Mouse (Mus musculus) kidney, postnatal 4 days (tissue): ENCODE measurements around the gene Ferd3l.

Source experiments
- DNase-seq, 2 experiments: peaks; one replicate each; pipeline ENCODE4 v3.0.0; 2021; ENCODE audit warnings: mixed read lengths in 2 of 2

Gene Ferd3l

DNA sequence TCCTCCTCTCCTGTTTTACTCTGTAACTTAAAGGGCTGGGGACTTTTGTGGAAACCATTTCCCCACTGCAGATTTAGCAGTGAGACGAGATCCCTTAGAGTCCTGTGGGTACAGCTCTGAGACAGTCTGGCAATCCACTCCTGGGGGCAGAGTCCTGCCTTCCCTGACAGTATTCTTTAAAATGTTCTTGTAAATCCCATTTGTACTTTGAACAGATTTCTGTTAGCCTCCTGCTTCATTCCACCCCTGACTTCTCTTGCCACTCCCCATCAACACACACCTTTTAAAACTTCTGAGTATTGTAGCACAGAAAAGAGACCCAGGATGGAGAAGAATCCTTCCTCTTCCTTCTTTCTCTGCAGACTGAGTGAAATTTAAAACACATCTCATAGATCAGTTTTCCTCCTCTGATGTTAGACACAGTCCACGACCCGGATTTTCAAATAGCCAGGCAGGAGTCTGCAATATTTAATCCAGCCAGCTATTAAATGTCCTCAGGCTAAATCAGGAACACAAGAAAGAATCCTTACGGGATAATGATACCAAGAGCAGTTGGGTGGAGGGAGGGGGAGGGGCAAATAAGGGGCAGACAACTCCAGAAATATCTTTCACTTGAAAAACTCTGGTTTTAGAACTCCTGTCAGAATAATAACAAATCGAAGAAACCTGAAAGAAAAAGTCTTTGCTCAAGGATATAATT lies 37.6 kb downstream of the Ferd3l start:
- DNase-seq = no peak

DNA sequence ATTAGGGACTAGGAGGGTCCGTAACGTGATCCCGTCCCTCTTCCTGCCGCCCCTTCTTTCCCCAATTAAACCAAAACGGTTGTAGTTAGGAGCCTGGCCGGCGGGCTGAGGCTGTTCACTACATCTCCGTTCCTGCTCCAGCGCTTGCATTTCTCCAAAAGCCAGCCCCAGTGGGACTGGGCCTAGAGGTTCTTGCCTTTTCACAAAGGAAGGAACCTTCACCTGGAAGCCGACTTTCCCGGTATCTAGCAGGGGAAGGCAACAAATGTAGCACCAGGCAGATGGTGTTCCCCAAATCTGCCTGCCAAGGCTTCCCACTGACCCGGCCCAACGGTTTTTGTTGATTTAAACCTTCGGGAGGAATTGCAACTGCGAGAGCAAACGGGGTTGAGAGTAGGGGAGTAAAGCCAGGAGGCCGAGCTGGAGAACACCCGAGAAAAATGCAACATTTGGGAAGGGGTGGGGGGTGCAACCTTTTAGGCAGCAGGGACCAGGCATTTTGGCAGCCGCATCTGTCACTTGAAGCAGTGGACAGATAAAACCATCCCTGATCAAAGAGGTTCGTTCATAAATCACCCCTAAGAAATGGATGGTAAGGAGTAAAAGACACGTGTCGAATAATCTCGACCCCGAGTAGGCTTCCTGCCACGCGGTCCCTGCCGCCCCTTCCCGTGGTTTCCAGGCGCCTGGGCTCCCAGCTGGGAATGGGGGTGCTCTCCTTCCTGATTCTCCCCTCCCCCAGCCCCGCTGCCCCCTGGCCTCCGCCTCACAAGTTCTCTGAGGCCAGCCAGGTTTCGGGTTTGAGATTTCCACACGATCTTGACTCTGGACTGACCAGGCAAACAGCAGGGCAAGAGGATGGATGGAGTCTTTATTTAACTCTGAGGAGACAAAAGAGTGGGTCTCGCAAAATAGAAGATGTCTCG lies 38.5 kb downstream of the Ferd3l start:
- DNase-seq = peak; percentile 31 to 48

DNA sequence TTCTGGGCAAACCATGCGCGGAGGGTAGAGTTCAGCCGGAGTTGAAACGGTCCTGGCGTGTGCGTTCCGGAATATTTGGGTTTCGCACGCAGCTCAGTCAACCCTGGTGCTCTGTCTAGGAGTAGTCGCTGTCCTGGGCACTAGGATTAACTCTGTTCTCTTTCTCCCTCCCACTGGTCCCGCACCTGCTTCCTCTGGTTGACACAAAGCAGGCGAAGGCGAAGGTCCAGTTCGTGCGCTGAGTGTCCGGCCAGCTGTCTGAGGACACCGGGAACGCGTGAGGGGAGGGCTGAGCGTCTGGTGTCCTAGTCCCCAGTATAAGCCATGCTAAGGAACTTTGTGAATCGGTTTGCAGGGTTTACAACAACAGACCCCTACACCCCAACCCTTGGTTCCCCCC lies 39.3 kb downstream of the Ferd3l start:
- peak; percentile 23 to 37 for DNase-seq

DNA sequence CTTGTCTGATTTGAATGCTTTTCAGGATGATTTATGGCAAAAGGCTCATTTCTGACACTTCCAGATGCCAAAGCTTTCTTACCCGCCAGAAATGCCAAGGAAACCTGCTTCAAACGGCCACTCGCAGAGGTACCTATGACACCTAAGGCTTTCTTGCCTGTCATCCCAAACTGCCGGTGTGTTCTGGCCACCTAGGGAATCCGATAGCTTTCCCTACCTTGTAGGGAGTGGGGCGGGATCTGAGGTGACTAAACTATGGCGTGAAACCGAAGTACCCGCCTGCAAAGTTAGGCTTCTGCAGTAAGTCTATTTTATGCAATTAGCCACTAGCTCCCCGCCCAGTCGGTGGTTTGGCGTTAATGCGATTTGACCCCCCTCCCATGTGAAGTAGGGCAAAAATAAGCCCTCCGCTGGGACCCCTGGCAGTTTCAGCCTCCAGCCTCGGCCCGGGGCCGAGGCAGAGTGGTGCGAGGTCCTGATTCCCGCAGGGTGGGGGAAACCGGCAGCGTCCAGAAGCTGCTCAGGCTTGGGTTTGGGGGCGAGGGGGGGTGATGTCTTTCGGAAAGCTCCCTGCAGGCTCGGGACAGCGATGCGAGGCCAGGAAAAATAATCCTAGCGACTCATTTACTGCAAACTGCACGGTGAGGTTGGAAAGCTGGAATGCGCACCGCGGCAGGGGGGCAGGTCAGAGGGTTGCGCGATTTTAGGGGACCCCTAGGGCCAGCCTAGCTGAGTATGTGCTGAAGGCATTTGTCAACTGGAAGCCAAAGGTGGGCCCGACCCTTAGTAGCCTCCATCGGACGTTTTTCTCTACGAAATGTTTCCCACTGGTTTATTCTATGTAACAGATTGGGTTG lies 40.0 kb downstream of the Ferd3l start:
- DNase-seq = peak in 1 of 2 experiments; percentile 9

DNA sequence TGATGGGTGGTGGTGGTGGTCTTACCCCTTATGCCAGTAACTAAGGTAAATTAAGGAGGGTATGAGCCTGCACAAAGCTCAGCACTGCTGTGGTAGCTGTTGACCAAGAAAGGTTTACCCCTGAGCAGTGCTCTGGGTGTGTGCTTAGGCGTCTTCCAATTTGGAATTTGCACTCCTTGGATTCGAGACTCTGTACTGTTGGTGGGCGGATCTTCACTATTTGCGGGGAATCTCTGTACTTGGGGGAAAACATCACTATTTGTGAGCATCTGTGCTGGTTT lies 40.6 kb downstream of the Ferd3l start:
- no peak for DNase-seq
